In genomic region chr2:61712526-61712925, GRCm38 (mm10) we compare ENCODE assay signal across 8 mouse cellular contexts. TPM values are rescaled to one million over a fixed set of nuclear protein-coding genes. Genes with fewer than 3 reads are reported as not detected.
DNase-seq lines count a peak whose midpoint lies in the region; ATAC-seq lines count a peak whose summit lies in the region.

No protein-coding gene starts in this region.

- H3K36me3 ChIP-seq in erythroblast, embryonic 14.5 days (ENCODE audit: control insufficient read depth): peaks cover 21% of the 10 kb centered on the region
- no peaks in the 10 kb centered on the region for H3K36me3 ChIP-seq in stomach, embryonic 14.5 days (ENCODE audit: control insufficient read depth, insufficient read depth, low read length)

- 53% methylated on average over 3 of the region's 3 CpGs for WGBS in stomach, embryonic 14.5 days

- H3K4me1 ChIP-seq in erythroblast, embryonic 14.5 days (ENCODE audit: control insufficient read depth): peaks cover 26% of the 10 kb centered on the region
- H3K4me1 ChIP-seq in stomach, embryonic 14.5 days (ENCODE audit: control insufficient read depth, insufficient read depth, low read length): peaks cover 11% of the 10 kb centered on the region; the same call in 1 of the 2 replicates

- intact Hi-C loops in left cerebral cortex, postnatal 4 days (cut with DNase I): no loop called here

- H3K27ac ChIP-seq in stomach, embryonic 14.5 days (ENCODE audit: low read length): no peak overlapping the region

- ATAC-seq in stomach, embryonic 14.5 days (ENCODE audit: insufficient number of reproducible peaks, insufficient read depth, low FRiP score, low read depth): no peak

- H3K4me2 ChIP-seq in stomach, embryonic 14.5 days (replicated peaks; ENCODE audit: low read depth, low read length): peak overlapping the region; percentile 79

- peak; percentile 3 for DNase-seq in embryo, embryonic 9.5 days (ENCODE audit: extremely low spot score)
- no peak for DNase-seq in embryo, embryonic 11 days
- peak; percentile 14 to 35 for DNase-seq in CD8-positive naive resting alpha-beta T cell, adult 2 months (ENCODE audit: low read depth in 2 of 2, low spot score in 2 of 2)
- peak; percentile 49 for DNase-seq in liver
- no peak for DNase-seq in left cerebral cortex, postnatal 4 days
- DNase-seq in right cerebral cortex, adult 18-20 months: no peak

- H3K9ac ChIP-seq in stomach, embryonic 14.5 days (replicated peaks; ENCODE audit: low read depth, low read length): peak overlapping the region; percentile 92

- peaks cover 6% of the 10 kb centered on the region for H3K9me3 ChIP-seq in erythroblast, embryonic 14.5 days (ENCODE audit: control insufficient read depth, low read length)
- H3K9me3 ChIP-seq in stomach, embryonic 14.5 days (ENCODE audit: control insufficient read depth, low read depth, low read length): no peaks in the 10 kb centered on the region

- peak overlapping the region; percentile 74 for H3K4me3 ChIP-seq in erythroblast, embryonic 14.5 days (replicated peaks)
- H3K4me3 ChIP-seq in stomach, embryonic 14.5 days (ENCODE audit: low read depth, low read length): peak overlapping the region; percentile 91

- no peaks in the 10 kb centered on the region for H3K27me3 ChIP-seq in erythroblast, embryonic 14.5 days (ENCODE audit: control insufficient read depth)
- no peaks in the 10 kb centered on the region for H3K27me3 ChIP-seq in stomach, embryonic 14.5 days (ENCODE audit: control insufficient read depth, insufficient read depth, low read length)

RNA-seq across cellular contexts. Expression of gene Psmd14, which starts 1.0 kb away (rescaled TPM):
- 0.59 and 0.92 TPM in 2 replicates for polyA plus RNA-seq in erythroblast, embryonic 14.5 days (2012)
- polyA plus RNA-seq in stomach, embryonic 14.5 days (2014; fragmentation: Nextera tagmentation; extraction: Ambion mirVana): 188 and 190 TPM in 2 replicates
- 100 to 1,000 TPM; 136 to 146 TPM for total RNA-seq in left cerebral cortex, postnatal 4 days (2021)

Comparison
In these comparisons a context has a peak if more than half of its experiments do, and no peak if none do; other contexts are left out.
1. DNase-seq: peak in embryo, embryonic 9.5 days (single experiment), CD8-positive naive resting alpha-beta T cell, adult 2 months (2 of 2) and liver (single experiment); none in embryo, embryonic 11 days (single experiment), left cerebral cortex, postnatal 4 days (single experiment) and right cerebral cortex, adult 18-20 months (single experiment).
2. RNA of gene Psmd14, which starts 1.0 kb away (polyA plus RNA-seq): 188 to 190 TPM in stomach, embryonic 14.5 days; 0.59 to 0.92 TPM in erythroblast, embryonic 14.5 days; every median in the first group is over 10 times any median in the second.